Mouse (Mus musculus) liver, embryonic 12.5 days (tissue): ENCODE measurements at regions not wholly inside any gene's neighbourhood (a gene's known extent, or its start where the extent isn't known, plus 50 kb on each side); places are given as distances from the start of the nearest gene placed in this dataset.

Experiments used
- ATAC-seq: fragments of 200-750 bp; cut with Nextera tagmentation; 2 replicates; pipeline ENCODE4 v1.8.0; 2017; ENCODE audit warnings: moderate number of reproducible peaks, mild to moderate bottlenecking, moderate library complexity
- H3K27ac ChIP-seq: fragments of 300-500 bp; sonication (generic); 2 replicates; pipeline ENCODE4 v1.5.1; 2016; ENCODE audit warnings: mild to moderate bottlenecking
- H3K27me3 ChIP-seq: fragments of 300-500 bp; sonication (generic); replicated peaks from 2 replicates; pipeline ENCODE4 v1.6.1; 2016; ENCODE audit warnings: mild to moderate bottlenecking, moderate library complexity
- H3K36me3 ChIP-seq: fragments of 300-500 bp; sonication (generic); 2 replicates; pipeline ENCODE4 v1.6.1; 2016; ENCODE audit warnings: mild to moderate bottlenecking, moderate library complexity
- H3K4me1 ChIP-seq: fragments of 300-500 bp; sonication (generic); 2 replicates; pipeline ENCODE4 v1.6.1; 2016
- H3K4me2 ChIP-seq: fragments of 300-500 bp; sonication (generic); 2 replicates; pipeline ENCODE4 v1.6.1; 2016; ENCODE audit warnings: mild to moderate bottlenecking, moderate library complexity
- H3K4me3 ChIP-seq: fragments of 300-500 bp; sonication (generic); 2 replicates; pipeline ENCODE4 v1.5.1; 2016; ENCODE audit warnings: mild to moderate bottlenecking, moderate library complexity
- H3K9ac ChIP-seq: fragments of 300-500 bp; sonication (generic); 2 replicates; pipeline ENCODE4 v1.6.1; 2016; ENCODE audit warnings: mild to moderate bottlenecking, moderate library complexity
- H3K9me3 ChIP-seq: fragments of 300-500 bp; sonication (generic); replicated peaks from 2 replicates; pipeline ENCODE4 v1.6.1; 2016; ENCODE audit warnings: mild to moderate bottlenecking, moderate library complexity
- WGBS: fragments of 180-500 bp; shearing (Covaris S2); methylation state at CpG from one replicate; pipeline ENCODE4 v1.1.7; 2016; ENCODE audit not compliant: insufficient replicate concordance; 5-methylcytosine and 5-hydroxymethylcytosine counted together

DNA sequence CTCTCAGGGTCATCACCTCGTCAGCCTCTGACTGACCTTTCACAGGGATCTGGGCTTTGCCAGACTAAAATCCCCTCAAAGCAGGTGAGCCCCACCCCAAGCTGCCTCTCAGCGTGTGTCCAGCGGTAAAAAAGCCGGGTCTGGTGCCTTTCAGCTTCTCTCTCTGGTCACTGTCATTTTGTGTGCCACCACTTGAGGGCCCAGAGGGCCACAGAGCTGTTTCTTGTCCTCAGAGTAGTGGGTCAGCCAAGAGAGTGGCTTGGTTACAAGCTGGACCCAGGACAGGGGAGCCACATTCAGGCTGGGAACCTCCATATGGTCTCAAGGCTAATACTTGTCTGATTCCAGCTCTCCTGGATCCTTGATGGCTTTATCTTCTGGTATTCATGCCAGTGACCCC lies 89.0 kb downstream of the Hif1an start:
- no peak for ATAC-seq
- no peak overlapping the region for H3K9ac ChIP-seq
- H3K27ac ChIP-seq: no peak overlapping the region
- H3K4me2 ChIP-seq: no peak overlapping the region
- no peak overlapping the region for H3K4me3 ChIP-seq
- H3K4me1 ChIP-seq: no peaks in the 10 kb centered on the region
- H3K9me3 ChIP-seq: no peaks in the 10 kb centered on the region
- H3K27me3 ChIP-seq: peaks cover 91% of the 10 kb centered on the region
- 4% methylated on average over 4 of the region's 4 CpGs for whole genome bisulfite sequencing
- H3K36me3 ChIP-seq: no peaks in the 10 kb centered on the region

DNA sequence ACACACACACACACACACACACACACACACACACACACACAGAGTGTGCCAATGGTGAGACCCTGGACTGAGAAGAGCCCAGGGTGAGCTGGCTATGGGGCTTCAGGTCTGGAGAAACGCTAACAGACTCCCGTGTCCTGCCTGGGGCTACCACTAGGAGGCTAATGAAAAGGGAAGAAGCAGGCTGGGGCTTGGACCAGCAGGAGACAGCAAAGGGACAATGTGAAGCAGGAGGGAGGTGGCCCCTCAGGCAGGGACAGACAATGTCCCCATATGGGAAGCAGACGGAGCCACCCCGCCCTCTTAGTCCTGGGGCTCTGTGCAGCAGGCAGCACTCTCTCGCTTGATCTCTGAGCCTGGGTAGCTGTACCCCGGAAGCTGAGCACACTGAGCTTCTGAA lies 93.1 kb downstream of the Hif1an start:
- no peak overlapping the region for H3K27ac ChIP-seq
- 9% methylated on average over 6 of the region's 6 CpGs for WGBS
- H3K9ac ChIP-seq: no peak overlapping the region
- H3K4me3 ChIP-seq: no peak overlapping the region
- H3K9me3 ChIP-seq: no peaks in the 10 kb centered on the region
- H3K36me3 ChIP-seq: no peaks in the 10 kb centered on the region
- H3K4me2 ChIP-seq: no peak overlapping the region
- H3K4me1 ChIP-seq: no peaks in the 10 kb centered on the region
- no peak for ATAC-seq
- H3K27me3 ChIP-seq: peaks cover 86% of the 10 kb centered on the region

DNA sequence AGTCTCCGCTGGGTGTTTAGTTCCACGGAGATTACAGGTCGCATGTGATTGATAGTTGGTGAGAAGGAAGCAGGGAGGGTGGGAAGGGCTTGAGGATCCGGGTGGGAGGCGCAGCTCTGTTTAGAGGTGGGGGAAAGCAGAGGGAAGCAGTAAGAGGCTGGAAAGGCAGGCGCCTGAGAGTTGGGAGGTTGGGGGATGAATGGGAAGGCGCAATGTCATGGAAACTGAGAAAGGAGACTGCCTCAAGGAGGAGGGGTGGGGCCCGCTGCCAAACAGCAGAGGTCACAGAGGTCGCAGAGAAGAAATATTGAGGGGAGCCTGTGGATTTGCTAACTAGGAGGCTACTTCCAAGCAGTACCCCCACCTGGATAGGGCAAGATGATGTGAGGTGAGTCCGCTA lies 96.5 kb upstream of the Pax2 start:
- H3K4me3 ChIP-seq: no peak overlapping the region
- H3K36me3 ChIP-seq: no peaks in the 10 kb centered on the region
- no peak for ATAC-seq
- H3K9me3 ChIP-seq: no peaks in the 10 kb centered on the region
- H3K9ac ChIP-seq: no peak overlapping the region
- no peaks in the 10 kb centered on the region for H3K4me1 ChIP-seq
- H3K27ac ChIP-seq: no peak overlapping the region
- WGBS: 23% methylated on average over 10 of the region's 10 CpGs
- H3K4me2 ChIP-seq: no peak overlapping the region
- H3K27me3 ChIP-seq: peaks cover 89% of the 10 kb centered on the region

DNA sequence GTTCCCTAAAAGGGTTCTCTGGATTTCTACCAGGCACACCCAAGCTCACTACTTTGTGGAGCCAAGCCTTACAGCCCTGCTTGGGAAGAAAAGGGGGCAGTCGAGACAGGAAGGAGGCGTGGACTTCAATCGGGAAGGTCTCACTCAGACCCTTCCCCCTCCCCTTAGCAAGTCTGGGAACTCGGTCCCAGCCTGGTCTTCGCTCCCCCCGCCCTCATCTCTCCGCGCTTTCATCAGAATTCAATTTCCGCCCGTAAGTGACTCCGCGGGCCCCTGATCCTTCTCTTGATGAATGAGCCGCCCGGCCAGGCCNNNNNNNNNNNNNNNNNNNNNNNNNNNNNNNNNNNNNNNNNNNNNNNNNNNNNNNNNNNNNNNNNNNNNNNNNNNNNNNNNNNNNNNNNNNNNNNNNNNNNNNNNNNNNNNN lies 86.3 kb upstream of the Pax2 start:
- Histone ChIP-seq H3K27ac (no peak overlapping the region), H3K27me3 (peaks cover 89% of the 10 kb centered on the region), H3K9me3 (no peaks in the 10 kb centered on the region), H3K4me1 (peaks cover 9% of the 10 kb centered on the region), H3K4me3 (no peak overlapping the region), H3K4me2 (peak overlapping the region; percentile 33), H3K36me3 (no peaks in the 10 kb centered on the region), H3K9ac (no peak overlapping the region)
- ATAC-seq: no peak
- WGBS: under 1% methylated on average over 14 of the region's 14 CpGs

DNA sequence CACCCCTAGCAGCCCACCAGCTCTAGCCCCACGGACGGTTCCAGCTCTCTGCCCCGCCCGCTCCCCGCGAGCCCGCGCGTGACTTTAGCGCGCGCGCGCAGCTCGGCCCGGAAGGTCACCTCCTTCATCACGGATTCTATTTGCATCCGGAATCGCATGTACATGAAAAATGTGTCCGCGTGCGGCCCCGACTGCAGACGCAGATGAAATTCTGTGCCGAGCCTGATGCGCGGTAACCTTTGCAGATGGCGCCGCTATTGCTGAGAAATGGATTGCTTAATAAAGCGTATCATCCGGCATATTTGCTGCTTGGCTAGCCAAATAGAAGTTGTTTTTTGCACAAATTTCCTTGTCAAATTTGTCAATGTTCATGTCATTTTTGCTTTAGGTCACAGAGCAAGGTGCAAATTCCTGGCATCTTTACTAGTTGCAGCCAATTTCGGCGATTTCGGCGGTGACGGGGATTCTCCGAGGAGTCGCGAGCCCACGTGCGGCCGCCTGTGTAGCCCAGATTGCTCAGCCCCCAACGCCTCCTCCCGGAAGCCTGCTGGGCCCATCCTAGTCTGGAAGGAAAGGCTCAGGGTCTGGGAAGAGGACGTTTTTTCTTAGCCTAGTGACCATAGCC lies 81.1 kb upstream of the Pax2 start:
- 13% methylated on average over 45 of the region's 45 CpGs for WGBS
- no peaks in the 10 kb centered on the region for H3K36me3 ChIP-seq
- H3K9me3 ChIP-seq: no peaks in the 10 kb centered on the region
- peaks cover 100% of the 10 kb centered on the region for H3K27me3 ChIP-seq
- H3K9ac ChIP-seq: no peak overlapping the region
- H3K4me3 ChIP-seq: no peak overlapping the region
- no peak overlapping the region for H3K4me2 ChIP-seq
- no peak overlapping the region for H3K27ac ChIP-seq
- H3K4me1 ChIP-seq: peaks cover 9% of the 10 kb centered on the region
- no peak for ATAC-seq

DNA sequence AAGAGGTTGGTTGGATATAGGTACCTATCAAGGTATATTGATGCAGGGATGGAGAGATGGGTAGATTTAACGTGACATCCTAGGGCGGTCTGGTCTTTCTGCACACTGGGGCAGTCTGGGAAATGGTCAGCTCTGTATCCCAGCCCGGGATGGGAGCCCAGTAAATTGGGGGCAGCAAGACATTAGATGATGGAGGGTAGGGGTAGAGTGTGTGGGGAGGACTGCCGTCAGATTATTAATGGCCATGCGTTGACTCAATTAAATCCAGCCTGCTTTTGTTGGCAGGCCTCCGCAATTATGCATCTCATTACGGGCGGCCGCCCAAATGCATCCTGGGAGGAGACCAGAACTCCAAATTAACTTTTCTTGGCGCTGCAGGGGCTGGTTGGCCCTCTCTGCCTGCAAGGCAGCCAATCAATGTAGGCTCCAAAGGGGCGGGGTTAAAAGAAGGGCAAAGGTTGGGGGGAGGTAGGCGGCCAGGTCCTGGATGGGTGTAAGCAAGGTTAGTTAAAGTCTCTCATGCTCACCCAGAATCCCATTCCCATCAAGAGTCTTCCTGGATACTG lies 79.2 kb upstream of the Pax2 start:
- ATAC-seq: no peak
- WGBS: 8% methylated on average over 12 of the region's 12 CpGs
- peaks cover 100% of the 10 kb centered on the region for H3K27me3 ChIP-seq
- peaks cover 8% of the 10 kb centered on the region for H3K4me1 ChIP-seq
- no peaks in the 10 kb centered on the region for H3K9me3 ChIP-seq
- H3K27ac ChIP-seq: no peak overlapping the region
- H3K4me2 ChIP-seq: no peak overlapping the region
- H3K36me3 ChIP-seq: no peaks in the 10 kb centered on the region
- no peak overlapping the region for H3K9ac ChIP-seq
- no peak overlapping the region for H3K4me3 ChIP-seq

DNA sequence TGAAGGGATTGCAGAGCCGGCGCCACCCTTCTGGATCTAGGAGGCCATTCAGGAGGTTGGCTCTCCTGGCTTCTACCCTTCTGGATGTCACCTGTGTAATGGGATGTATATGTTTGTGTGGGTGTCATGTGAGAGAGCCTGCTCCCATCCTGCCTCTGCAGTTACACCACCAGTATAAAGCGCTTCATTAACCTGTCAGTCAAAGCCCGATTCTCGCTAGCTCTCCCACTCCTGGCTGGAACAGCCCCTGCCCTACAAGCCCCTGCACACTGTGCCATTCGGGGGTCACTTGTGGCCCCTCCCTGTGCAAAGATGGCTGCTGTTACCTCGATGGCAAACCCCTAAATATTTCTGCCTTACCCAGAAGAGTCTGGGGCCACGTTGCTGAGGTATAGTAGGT lies 78.5 kb upstream of the Pax2 start:
- Histone ChIP-seq H3K9me3 (no peaks in the 10 kb centered on the region), H3K27ac (no peak overlapping the region), H3K4me3 (no peak overlapping the region), H3K27me3 (peaks cover 100% of the 10 kb centered on the region), H3K36me3 (no peaks in the 10 kb centered on the region), H3K4me2 (no peak overlapping the region), H3K4me1 (peaks cover 1% of the 10 kb centered on the region), H3K9ac (no peak overlapping the region)
- ATAC-seq: no peak
- 33% methylated on average over 8 of the region's 8 CpGs for WGBS

DNA sequence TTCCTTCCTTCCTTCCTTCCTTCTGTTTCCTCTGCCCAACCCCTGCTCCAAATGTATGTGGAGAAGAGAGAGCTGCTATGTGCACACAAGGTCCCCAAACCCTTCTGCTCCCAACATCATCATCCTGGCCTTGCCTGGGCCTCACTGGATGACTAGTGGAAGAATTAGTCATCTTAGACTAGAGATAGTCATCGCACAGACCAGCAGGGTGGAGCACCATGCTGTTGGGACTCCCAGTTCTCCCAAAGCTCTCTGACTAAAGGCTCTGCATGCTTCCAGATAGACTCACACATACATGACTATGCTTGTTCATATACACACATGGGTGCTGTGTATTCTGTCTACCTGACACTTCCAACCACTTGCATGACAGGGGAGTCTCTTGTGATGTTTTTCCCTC lies 77.2 kb upstream of the Pax2 start:
- H3K36me3 ChIP-seq: no peaks in the 10 kb centered on the region
- no peaks in the 10 kb centered on the region for H3K9me3 ChIP-seq
- no peak overlapping the region for H3K9ac ChIP-seq
- no peak overlapping the region for H3K4me3 ChIP-seq
- ATAC-seq: no peak
- no peaks in the 10 kb centered on the region for H3K4me1 ChIP-seq
- H3K27me3 ChIP-seq: peaks cover 100% of the 10 kb centered on the region
- 53% methylated on average over 1 of the region's 1 CpGs for WGBS
- no peak overlapping the region for H3K27ac ChIP-seq
- no peak overlapping the region for H3K4me2 ChIP-seq

DNA sequence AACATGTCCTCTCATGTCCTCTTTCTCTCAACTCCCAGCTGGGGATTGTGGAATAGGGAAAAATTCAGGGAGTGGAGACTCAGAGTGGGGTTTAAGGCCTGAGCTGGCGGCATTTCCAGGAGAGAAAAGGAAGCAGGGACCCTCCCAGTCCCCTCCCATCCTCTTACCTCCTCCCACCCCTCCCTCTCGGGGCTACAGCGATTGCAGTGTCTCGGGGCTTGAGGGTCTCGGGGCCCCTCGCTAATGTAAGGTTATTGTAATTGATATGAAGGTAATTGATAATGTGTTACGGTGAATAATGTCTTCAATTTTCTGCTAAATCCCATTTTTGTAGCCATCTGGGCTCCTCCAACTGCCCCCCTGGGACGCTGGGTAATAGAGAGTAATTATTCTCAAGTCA lies 74.2 kb upstream of the Pax2 start:
- Histone ChIP-seq H3K4me3 (no peak overlapping the region), H3K27me3 (peaks cover 100% of the 10 kb centered on the region), H3K9ac (no peak overlapping the region), H3K4me2 (no peak overlapping the region), H3K4me1 (0 out of 2 replicates have a peak, but pooled peaks cover 7% of the 10 kb centered on the region), H3K36me3 (no peaks in the 10 kb centered on the region), H3K27ac (no peak overlapping the region), H3K9me3 (no peaks in the 10 kb centered on the region)
- ATAC-seq: no peak
- WGBS: 19% methylated on average over 8 of the region's 8 CpGs

DNA sequence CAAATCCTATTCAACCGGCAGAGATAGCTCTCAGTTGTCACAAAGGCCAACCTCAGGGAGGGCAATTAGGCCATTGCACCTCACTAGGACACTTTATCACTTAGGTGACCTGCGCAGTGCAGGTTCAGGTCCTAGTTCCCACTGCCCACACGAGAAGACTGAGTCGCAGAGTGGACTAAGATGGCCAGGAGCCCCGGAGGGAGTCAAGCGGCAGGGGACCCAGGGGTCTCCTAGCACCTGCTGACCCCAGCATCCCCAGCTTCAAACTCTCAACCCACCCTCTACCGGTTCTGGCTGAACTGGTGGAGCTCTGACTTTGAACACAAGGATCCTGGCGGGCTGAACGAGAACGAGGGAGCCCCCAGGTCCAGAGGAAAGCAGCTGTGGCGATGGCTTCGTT lies 72.7 kb upstream of the Pax2 start:
- no peak overlapping the region for H3K27ac ChIP-seq
- ATAC-seq: no peak
- peaks cover 97% of the 10 kb centered on the region for H3K27me3 ChIP-seq
- 0 out of 2 replicates have a peak, but pooled peaks cover 7% of the 10 kb centered on the region for H3K4me1 ChIP-seq
- H3K36me3 ChIP-seq: no peaks in the 10 kb centered on the region
- H3K4me3 ChIP-seq: no peak overlapping the region
- no peak overlapping the region for H3K9ac ChIP-seq
- no peak overlapping the region for H3K4me2 ChIP-seq
- no peaks in the 10 kb centered on the region for H3K9me3 ChIP-seq
- WGBS: 4% methylated on average over 12 of the region's 12 CpGs

DNA sequence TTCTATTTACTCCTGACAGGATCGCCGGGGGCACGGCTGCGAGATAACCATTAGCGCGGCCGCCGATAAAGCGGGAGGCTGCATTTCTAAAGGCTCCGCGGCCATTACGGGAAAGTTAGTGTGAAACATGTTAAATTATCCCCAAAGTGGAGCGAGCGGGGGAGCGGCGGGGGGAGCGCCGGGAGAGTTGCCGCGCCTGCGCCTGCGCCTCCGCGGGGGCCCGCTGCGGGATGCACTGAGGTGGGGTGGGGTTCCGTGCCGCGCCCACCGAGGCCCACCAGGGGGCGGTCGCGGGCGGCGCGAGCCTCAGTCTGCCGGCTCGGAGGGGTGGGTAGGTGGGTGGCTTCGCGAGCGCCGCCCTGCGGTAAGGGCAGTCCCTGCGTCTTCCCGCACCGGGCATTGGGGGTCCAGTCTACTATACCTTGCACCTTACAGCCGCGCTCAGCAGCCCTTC lies 71.8 kb upstream of the Pax2 start:
- peak overlapping the region; percentile 51 for H3K4me2 ChIP-seq
- H3K27me3 ChIP-seq: peaks cover 97% of the 10 kb centered on the region
- no peaks in the 10 kb centered on the region for H3K36me3 ChIP-seq
- H3K27ac ChIP-seq: no peak overlapping the region
- peak overlapping the region; percentile 30; the same call in 1 of the 2 replicates for H3K4me3 ChIP-seq
- no peak overlapping the region for H3K9ac ChIP-seq
- no peaks in the 10 kb centered on the region for H3K9me3 ChIP-seq
- WGBS: 3% methylated on average over 39 of the region's 48 CpGs
- no peak for ATAC-seq
- 0 out of 2 replicates have a peak, but pooled peaks cover 7% of the 10 kb centered on the region for H3K4me1 ChIP-seq

DNA sequence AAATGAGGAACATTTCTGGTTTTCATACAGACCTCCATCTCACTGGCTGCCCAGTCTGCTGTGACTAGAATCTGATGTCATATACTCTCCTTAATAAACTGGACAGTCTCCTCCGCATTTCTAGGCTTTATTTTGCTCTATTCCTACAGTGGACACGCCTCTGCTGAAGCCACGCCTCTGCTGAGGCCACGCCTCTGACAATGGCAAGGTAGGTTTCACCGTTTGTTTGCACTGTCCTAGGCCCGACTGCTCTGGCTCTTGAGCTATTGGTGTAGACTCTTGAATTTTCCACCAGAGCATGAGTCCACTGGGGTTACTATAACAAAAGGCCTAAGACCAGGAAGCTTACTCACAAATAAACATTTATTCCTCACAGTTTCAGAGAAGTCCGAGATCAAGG lies 69.8 kb upstream of the Pax2 start:
- H3K4me1 ChIP-seq: 0 out of 2 replicates have a peak, but pooled peaks cover 7% of the 10 kb centered on the region
- no peaks in the 10 kb centered on the region for H3K36me3 ChIP-seq
- H3K9ac ChIP-seq: no peak overlapping the region
- no peak overlapping the region for H3K27ac ChIP-seq
- 29% methylated on average over 7 of the region's 7 CpGs for WGBS
- H3K27me3 ChIP-seq: peaks cover 90% of the 10 kb centered on the region
- ATAC-seq: no peak
- no peak overlapping the region for H3K4me2 ChIP-seq
- H3K9me3 ChIP-seq: no peaks in the 10 kb centered on the region
- H3K4me3 ChIP-seq: no peak overlapping the region

DNA sequence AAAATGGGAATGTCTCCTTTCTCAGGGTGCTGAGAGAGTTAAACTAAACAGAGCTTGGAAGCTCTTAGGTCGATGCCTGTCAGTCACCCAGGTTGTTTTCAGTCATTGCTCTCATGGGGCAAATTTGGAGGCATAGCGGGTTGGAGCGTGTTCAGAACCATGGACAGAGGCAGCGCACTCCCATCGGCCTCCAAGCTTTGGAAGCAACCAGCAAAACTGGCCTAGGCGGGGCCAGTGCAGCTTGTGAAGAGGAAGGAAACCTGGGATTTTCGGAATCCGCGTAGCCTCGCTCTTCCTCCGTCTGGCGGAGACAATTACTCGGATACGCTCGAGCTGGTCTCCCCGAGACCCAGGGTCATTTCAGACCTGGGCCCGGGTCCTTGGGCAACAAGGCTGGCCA lies 63.4 kb upstream of the Pax2 start:
- Histone ChIP-seq H3K4me2 (no peak overlapping the region), H3K36me3 (no peaks in the 10 kb centered on the region), H3K9me3 (no peaks in the 10 kb centered on the region), H3K27me3 (peaks cover 85% of the 10 kb centered on the region), H3K4me3 (no peak overlapping the region), H3K27ac (no peak overlapping the region), H3K9ac (no peak overlapping the region), H3K4me1 (no peaks in the 10 kb centered on the region)
- 2% methylated on average over 17 of the region's 17 CpGs for WGBS
- no peak for ATAC-seq
